Mouse (Mus musculus): ENCODE results near the gene Kdm2b. TPM values are rescaled to one million over a fixed set of nuclear protein-coding genes. Genes with fewer than 3 reads are reported as not detected.
A peak's percentile ranks its signal among the peaks of the same experiment; 100 is the strongest.
"Not testable (repeated sequence)": the region's sequence is repeated elsewhere in the genome, so short reads cannot be mapped to it uniquely, and the experiment has no call there.

The Kdm2b gene
- total RNA-seq, 2 experiments from 2014 or later: 26.0 to 31.7 TPM

GRCm38 (mm10) chr5:122984483-122984882, 5.1 kb downstream of the Kdm2b start:
- DNase-seq (ENCODE audit: low spot score in 2 of 2): no peak

GRCm38 (mm10) chr5:122978970-122979369, 10.7 kb downstream of the Kdm2b start:
- DNase-seq (ENCODE audit: low spot score in 2 of 2): no peak

GRCm38 (mm10) chr5:122974701-122975100, 14.9 kb downstream of the Kdm2b start:
- not testable (repeated sequence) for DNase-seq (ENCODE audit: low spot score in 2 of 2)

- no peak for DNase-seq (ENCODE audit: low spot score in 2 of 2)
These were observed 17.5 kb downstream of the Kdm2b start for GRCm38 (mm10) chr5:122972116-122972515.

GRCm38 (mm10) chr5:122971438-122971837, 18.2 kb downstream of the Kdm2b start:
- DNase-seq (ENCODE audit: low spot score in 2 of 2): no peak

GRCm38 (mm10) chr5:122970056-122970455, 19.6 kb downstream of the Kdm2b start:
- no peak for DNase-seq (ENCODE audit: low spot score in 2 of 2)

- peak; percentile 57 to 79 for DNase-seq (ENCODE audit: low spot score in 2 of 2)
These were observed 21.3 kb downstream of the Kdm2b start for GRCm38 (mm10) chr5:122968322-122968721.

GRCm38 (mm10) chr5:122965427-122965826, 24.2 kb downstream of the Kdm2b start:
- no peak for DNase-seq (ENCODE audit: low spot score in 2 of 2)

GRCm38 (mm10) chr5:122964853-122965252, 24.8 kb downstream of the Kdm2b start:
- no peak for DNase-seq (ENCODE audit: low spot score in 2 of 2)

- DNase-seq (ENCODE audit: low spot score in 2 of 2): no peak
These were observed 27.7 kb downstream of the Kdm2b start for GRCm38 (mm10) chr5:122961905-122962304.

GRCm38 (mm10) chr5:122959391-122959790, 30.2 kb downstream of the Kdm2b start:
- no peak for DNase-seq (ENCODE audit: low spot score in 2 of 2)

GRCm38 (mm10) chr5:122956059-122956458, 33.6 kb downstream of the Kdm2b start:
- DNase-seq (ENCODE audit: low spot score in 2 of 2): no peak

GRCm38 (mm10) chr5:122951913-122952641, 37.5 kb downstream of the Kdm2b start:
- DNase-seq (ENCODE audit: low spot score in 2 of 2): peak in 1 of 2 experiments; percentile 22

GRCm38 (mm10) chr5:122951056-122951912, 38.3 kb downstream of the Kdm2b start:
- DNase-seq (ENCODE audit: low spot score in 2 of 2): peak in 1 of 2 experiments; percentile 37

GRCm38 (mm10) chr5:122950329-122950953, 39.2 kb downstream of the Kdm2b start:
- no peak for DNase-seq (ENCODE audit: low spot score in 2 of 2)

- no peak for DNase-seq (ENCODE audit: low spot score in 2 of 2)
These were observed 40.5 kb downstream of the Kdm2b start for GRCm38 (mm10) chr5:122949101-122949500.

- no peak for DNase-seq (ENCODE audit: low spot score in 2 of 2)
These were observed 42.1 kb downstream of the Kdm2b start for GRCm38 (mm10) chr5:122947534-122947933.

GRCm38 (mm10) chr5:122938676-122939075, 50.9 kb downstream of the Kdm2b start:
- DNase-seq (ENCODE audit: low spot score in 2 of 2): peak in 1 of 2 experiments; percentile 35

GRCm38 (mm10) chr5:122937958-122938540, 51.6 kb downstream of the Kdm2b start:
- no peak for DNase-seq (ENCODE audit: low spot score in 2 of 2)

- no peak for DNase-seq (ENCODE audit: low spot score in 2 of 2)
These were observed 52.6 kb downstream of the Kdm2b start for GRCm38 (mm10) chr5:122937031-122937430.

- no peak for DNase-seq (ENCODE audit: low spot score in 2 of 2)
These were observed 53.8 kb downstream of the Kdm2b start for GRCm38 (mm10) chr5:122935810-122936209.
